Mouse (Mus musculus): Measurements from ENCODE around the gene Bmf.

DNA sequence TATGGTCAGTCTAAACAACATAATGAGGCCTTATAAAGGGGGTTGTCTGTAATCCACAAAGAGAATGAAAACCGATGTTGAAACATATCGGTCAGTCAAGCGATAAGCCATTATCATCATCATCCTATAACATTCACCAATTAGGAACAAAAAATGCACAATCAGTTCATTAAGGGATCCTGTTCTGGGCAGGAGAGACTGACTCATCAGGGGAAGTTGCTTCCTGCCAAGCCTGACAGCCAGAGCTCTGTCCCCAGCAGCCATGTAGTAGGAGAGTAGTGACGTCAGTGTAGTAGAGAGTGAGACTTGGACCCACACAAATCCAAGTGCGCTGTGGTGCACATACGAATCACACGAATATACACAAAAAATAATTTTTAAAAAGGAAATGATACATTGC lies 42.4 kb downstream of the Bmf start:
- no peak for TF ChIP-seq GATA1 (IDR thresholded peaks at IDR 0.05; ENCODE audit: borderline replicate concordance, low read length)
- TF ChIP-seq FLI1 (IDR thresholded peaks at IDR 0.05; ENCODE audit: low read length), result no peak
